Mouse (Mus musculus) forebrain, embryonic 11.5 days (tissue): ENCODE results near the gene Ces1b. TPM values are rescaled to one million over a fixed set of nuclear protein-coding genes. Genes with fewer than 3 reads are reported as not detected.

ENCODE experiments used
- ATAC-seq: fragments of 200-750 bp; cut with Nextera tagmentation; replicated peaks from 2 replicates; pipeline ENCODE4 v1.8.0; 2017; ENCODE audit warnings: moderate TSS enrichment; ENCODE audit not compliant: low FRiP score
- DNase-seq: peaks from one replicate; pipeline ENCODE4 v3.0.0-alpha.2; 2017; ENCODE audit warnings: low spot score
- H3K27ac ChIP-seq: fragments of 300-500 bp; sonication (generic); 2 replicates; pipeline ENCODE4 v1.5.1; 2014; ENCODE audit warnings: low read depth, low read length
- H3K27me3 ChIP-seq: fragments of 300-500 bp; sonication (generic); 2 replicates; pipeline ENCODE4 v1.6.1; 2014; ENCODE audit warnings: mild to moderate bottlenecking, low read length, mixed read lengths; ENCODE audit not compliant: control insufficient read depth, insufficient read depth
- H3K36me3 ChIP-seq: fragments of 300-500 bp; sonication (generic); 2 replicates; pipeline ENCODE4 v1.6.1; 2014; ENCODE audit warnings: mild to moderate bottlenecking, low read length, moderate library complexity, mixed read lengths; ENCODE audit not compliant: control insufficient read depth, insufficient read depth
- H3K4me1 ChIP-seq: fragments of 300-500 bp; sonication (generic); replicated peaks from 2 replicates; pipeline ENCODE4 v1.6.1; 2014; ENCODE audit warnings: low read length, mixed read lengths; ENCODE audit not compliant: control insufficient read depth, insufficient read depth
- H3K4me2 ChIP-seq: fragments of 300-500 bp; sonication (generic); 2 replicates; pipeline ENCODE4 v1.6.1; 2014; ENCODE audit warnings: low read depth, mild to moderate bottlenecking, low read length, moderate library complexity, mixed read lengths; ENCODE audit not compliant: severe bottlenecking
- H3K4me3 ChIP-seq: fragments of 300-500 bp; sonication (generic); 2 replicates; pipeline ENCODE4 v1.5.1; 2014; ENCODE audit warnings: low read depth, low read length
- H3K9ac ChIP-seq: fragments of 300-500 bp; sonication (generic); 2 replicates; pipeline ENCODE4 v1.6.1; 2014; ENCODE audit warnings: low read length
- H3K9me3 ChIP-seq: fragments of 300-500 bp; sonication (generic); 2 replicates; pipeline ENCODE4 v1.6.1; 2016; ENCODE audit warnings: low read length, mixed read lengths; ENCODE audit not compliant: control insufficient read depth
- WGBS: fragments of 180-500 bp; shearing (Covaris S2); extraction: QIAGEN DNeasy Blood & Tissue Kit; methylation state at CpG from one replicate; pipeline ENCODE4 v1.1.7; 2014; 5-methylcytosine and 5-hydroxymethylcytosine counted together
- polyA plus RNA-seq: library from polyadenylated mRNA; unstranded; fragments of >200 nt; fragmentation: Nextera tagmentation; extraction: Ambion mirVana; gene quantifications from 2 replicates; pipeline ENCODE4 v1.2.1, GENCODE M21; 2014

Gene Ces1b
- polyA plus RNA-seq, 1 experiment from 2014 or later = not detected

GRCm38 (mm10) chr8:93059185-93059584 is 20.6 kb downstream of the Ces1b start:
- WGBS = 9% methylated on average over 2 of the region's 2 CpGs
- Histone ChIP-seq H3K9ac (no peak overlapping the region), H3K4me3 (no peak overlapping the region), H3K4me2 (no peak overlapping the region), H3K36me3 (no peaks in the 10 kb centered on the region), H3K9me3 (no peaks in the 10 kb centered on the region), H3K27ac (no peak overlapping the region), H3K4me1 (no peaks in the 10 kb centered on the region), H3K27me3 (no peaks in the 10 kb centered on the region)
- ATAC-seq (no peak), DNase-seq (peak; percentile 77)

DNA sequence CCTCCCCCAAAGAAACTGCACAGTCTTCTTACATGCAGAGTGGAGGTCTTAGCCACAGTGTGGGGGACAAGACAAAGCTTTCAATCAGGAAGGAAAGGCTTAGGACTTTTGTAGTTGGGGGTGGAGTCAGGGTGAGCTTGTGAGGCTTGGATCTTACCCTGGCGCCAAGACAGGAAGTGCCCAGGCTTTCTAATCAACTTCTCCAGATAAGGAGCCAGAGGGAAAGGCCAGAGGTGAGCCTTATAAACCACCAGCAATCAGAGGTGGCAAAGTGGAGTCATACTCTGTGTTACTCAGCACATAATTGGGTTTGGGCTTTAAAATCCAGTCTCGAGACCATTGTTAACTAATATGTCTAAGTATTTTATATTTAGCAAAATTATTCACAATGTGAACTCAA is 24.6 kb downstream of the Ces1b start:
- no peak overlapping the region for H3K4me3 ChIP-seq
- DNase-seq = no peak
- no peak overlapping the region for H3K27ac ChIP-seq
- no peak overlapping the region for H3K4me2 ChIP-seq
- H3K9ac ChIP-seq = no peak overlapping the region
- WGBS = 54% methylated on average over 2 of the region's 2 CpGs
- H3K4me1 ChIP-seq = no peaks in the 10 kb centered on the region
- no peaks in the 10 kb centered on the region for H3K9me3 ChIP-seq
- H3K36me3 ChIP-seq = no peaks in the 10 kb centered on the region
- no peak for ATAC-seq
- no peaks in the 10 kb centered on the region for H3K27me3 ChIP-seq

GRCm38 (mm10) chr8:93048510-93049416 is 31.1 kb downstream of the Ces1b start:
- ATAC-seq = no peak
- no peak for DNase-seq
- no peak overlapping the region for H3K4me3 ChIP-seq
- no peak overlapping the region for H3K9ac ChIP-seq
- H3K27me3 ChIP-seq = no peaks in the 10 kb centered on the region
- no peaks in the 10 kb centered on the region for H3K36me3 ChIP-seq
- no peak overlapping the region for H3K27ac ChIP-seq
- no peaks in the 10 kb centered on the region for H3K9me3 ChIP-seq
- H3K4me1 ChIP-seq = no peaks in the 10 kb centered on the region
- 75% methylated on average over 4 of the region's 4 CpGs for WGBS
- H3K4me2 ChIP-seq = no peak overlapping the region

GRCm38 (mm10) chr8:93048092-93048491 is 31.7 kb downstream of the Ces1b start, which contains the start of gene Ces1a:
TSS of gene Ces1a (minus strand) at chr8:93048192.
- no peak within 1 kb of the TSS for H3K4me3 ChIP-seq
- H3K9me3 ChIP-seq = no peaks in the 10 kb centered on the region
- DNase-seq = no peak
- H3K9ac ChIP-seq = no peak within 1 kb of the TSS
- ATAC-seq = no peak
- H3K27me3 ChIP-seq = no peaks in the 10 kb centered on the region
- no peak within 1 kb of the TSS for H3K27ac ChIP-seq
- H3K36me3 ChIP-seq = no peaks in the 10 kb centered on the region
- H3K4me2 ChIP-seq = no peak within 1 kb of the TSS
- WGBS = 79% methylated on average over 3 of the region's 3 CpGs
- no peaks in the 10 kb centered on the region for H3K4me1 ChIP-seq

GRCm38 (mm10) chr8:93043083-93043482 is 36.7 kb downstream of the Ces1b start:
- ATAC-seq (no peak), DNase-seq (no peak)
- Histone ChIP-seq H3K36me3 (no peaks in the 10 kb centered on the region), H3K4me1 (no peaks in the 10 kb centered on the region), H3K27ac (no peak overlapping the region), H3K9me3 (no peaks in the 10 kb centered on the region), H3K27me3 (no peaks in the 10 kb centered on the region), H3K4me3 (no peak overlapping the region), H3K4me2 (no peak overlapping the region), H3K9ac (no peak overlapping the region)
- WGBS = 62% methylated on average over 1 of the region's 1 CpGs

DNA sequence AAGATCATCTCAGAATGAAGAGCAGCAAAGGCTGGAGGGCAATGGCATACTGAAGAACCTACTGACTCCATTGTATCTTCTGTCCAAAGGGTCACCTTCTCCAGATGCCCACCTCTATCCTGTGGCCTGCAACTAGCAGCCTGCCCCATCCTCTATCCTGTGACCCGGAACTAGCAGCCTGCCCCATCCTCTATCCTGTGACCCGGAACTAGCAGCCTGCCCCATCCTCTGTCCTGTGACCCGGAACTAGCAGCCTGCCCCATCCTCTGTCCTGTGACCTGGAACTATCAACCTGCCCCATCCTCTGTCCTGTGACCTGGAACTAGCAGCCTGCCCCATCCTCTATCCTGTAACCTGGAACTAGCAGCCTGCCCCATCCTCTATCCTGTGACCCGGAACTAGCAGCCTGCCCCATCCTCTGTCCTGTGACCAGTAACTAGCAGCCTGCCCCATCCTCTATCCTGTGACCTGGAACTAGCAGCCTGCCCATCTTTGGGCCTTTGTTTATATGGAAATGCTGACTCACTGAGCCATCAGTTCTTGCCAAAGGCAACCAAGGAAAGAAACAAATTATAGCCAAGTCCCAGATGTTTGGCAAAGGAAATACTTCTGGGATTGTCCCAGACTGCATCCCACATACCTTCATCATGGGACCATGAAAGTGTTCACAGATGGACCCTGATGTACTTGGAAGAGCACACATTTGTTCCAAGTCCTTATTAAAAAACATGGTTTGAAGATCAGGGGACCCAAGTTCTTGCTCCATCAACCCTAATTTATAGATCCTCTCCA is 38.8 kb downstream of the Ces1b start:
- H3K4me2 ChIP-seq = no peak overlapping the region
- DNase-seq = no peak
- H3K4me3 ChIP-seq = no peak overlapping the region
- no peak overlapping the region for H3K27ac ChIP-seq
- 89% methylated on average over 4 of the region's 4 CpGs for WGBS
- H3K27me3 ChIP-seq = no peaks in the 10 kb centered on the region
- no peaks in the 10 kb centered on the region for H3K9me3 ChIP-seq
- H3K4me1 ChIP-seq = no peaks in the 10 kb centered on the region
- H3K9ac ChIP-seq = no peak overlapping the region
- no peak for ATAC-seq
- H3K36me3 ChIP-seq = no peaks in the 10 kb centered on the region

DNA sequence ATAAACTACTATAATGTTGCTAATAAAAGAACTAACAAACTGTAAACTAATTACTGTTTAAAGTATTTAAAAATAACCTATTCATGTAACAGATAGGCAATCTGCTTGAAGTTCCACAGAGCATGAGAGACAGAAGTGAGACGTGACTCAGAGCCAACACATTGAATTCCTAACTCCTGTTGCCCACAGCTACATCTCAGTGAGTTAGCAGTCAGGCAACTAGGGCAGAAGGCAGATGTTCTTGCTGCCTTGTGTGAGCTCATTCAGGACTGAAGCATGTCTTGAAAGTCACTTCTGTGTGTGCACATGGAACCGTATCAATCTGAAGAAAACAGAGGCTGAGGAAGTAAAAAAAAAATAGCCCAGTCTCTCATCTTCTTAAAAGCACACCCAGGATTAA is 39.6 kb downstream of the Ces1b start:
- Histone ChIP-seq H3K9me3 (no peaks in the 10 kb centered on the region), H3K27ac (no peak overlapping the region), H3K4me3 (no peak overlapping the region), H3K36me3 (no peaks in the 10 kb centered on the region), H3K4me2 (no peak overlapping the region), H3K4me1 (no peaks in the 10 kb centered on the region), H3K9ac (no peak overlapping the region), H3K27me3 (no peaks in the 10 kb centered on the region)
- ATAC-seq = no peak
- 81% methylated on average over 2 of the region's 2 CpGs for WGBS
- no peak for DNase-seq

DNA sequence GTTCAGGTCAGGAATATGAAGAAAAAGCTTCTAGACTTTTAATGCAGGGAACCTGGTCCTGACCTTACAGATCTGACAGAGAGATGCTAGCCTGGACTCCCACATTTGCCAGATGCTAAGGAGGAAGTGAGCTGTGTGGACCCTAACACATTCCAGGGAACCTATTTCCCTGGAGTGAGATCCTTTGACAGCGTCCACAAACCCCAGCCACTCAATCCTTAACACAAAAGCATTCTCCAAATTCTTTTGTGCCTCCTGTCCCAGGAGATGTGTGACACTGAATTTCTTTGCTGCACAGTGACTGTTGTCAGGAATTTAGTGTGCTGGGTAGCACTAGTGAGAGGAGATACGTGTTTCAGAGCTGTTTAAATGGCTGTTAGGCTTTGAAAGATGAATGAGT is 41.0 kb downstream of the Ces1b start:
- WGBS = 12% methylated on average over 2 of the region's 2 CpGs
- no peak for DNase-seq
- no peaks in the 10 kb centered on the region for H3K27me3 ChIP-seq

More for the DNA sequence above, 41.0 kb downstream of the Ces1b start:
- H3K4me2 ChIP-seq = no peak overlapping the region
- H3K4me3 ChIP-seq = no peak overlapping the region
- H3K4me1 ChIP-seq = no peaks in the 10 kb centered on the region
- H3K9ac ChIP-seq = no peak overlapping the region
- H3K27ac ChIP-seq = no peak overlapping the region
- H3K9me3 ChIP-seq = no peaks in the 10 kb centered on the region
- H3K36me3 ChIP-seq = no peaks in the 10 kb centered on the region
- no peak for ATAC-seq
